Mouse (Mus musculus) thymus, postnatal 14 days (tissue): ENCODE measurements around the gene Adamts17.
A peak's percentile ranks its signal among the peaks of the same experiment; 100 is the strongest.

Experiments
- DNase-seq: peaks from one replicate; pipeline ENCODE4 v3.0.0; 2021

The Adamts17 gene

GRCm38 (mm10) chr7:67110551-67111159 is 271.1 kb downstream of the Adamts17 start:
- no peak for DNase-seq

GRCm38 (mm10) chr7:67112495-67113216 is 273.1 kb downstream of the Adamts17 start:
- DNase-seq = peak; percentile 22

- no peak for DNase-seq
Observed at GRCm38 (mm10) chr7:67114056-67114455, 274.5 kb downstream of the Adamts17 start.

- no peak for DNase-seq
Observed at GRCm38 (mm10) chr7:67115056-67115455, 275.5 kb downstream of the Adamts17 start.

GRCm38 (mm10) chr7:67135140-67135539 is 295.6 kb downstream of the Adamts17 start:
- no peak for DNase-seq

- DNase-seq = no peak
Observed at GRCm38 (mm10) chr7:67142347-67143015, 302.9 kb downstream of the Adamts17 start.

GRCm38 (mm10) chr7:67145748-67146147 is 306.2 kb downstream of the Adamts17 start:
- DNase-seq = no peak

- DNase-seq = no peak
Observed at GRCm38 (mm10) chr7:67146151-67146550, 306.6 kb downstream of the Adamts17 start.

GRCm38 (mm10) chr7:67149707-67150106 is 310.2 kb downstream of the Adamts17 start:
- no peak for DNase-seq

GRCm38 (mm10) chr7:67152626-67153025 is 313.1 kb downstream of the Adamts17 start:
- no peak for DNase-seq

- DNase-seq = no peak
Observed at GRCm38 (mm10) chr7:67162135-67162534, 322.6 kb downstream of the Adamts17 start.

GRCm38 (mm10) chr7:67168288-67168687 is 328.8 kb downstream of the Adamts17 start:
- no peak for DNase-seq

GRCm38 (mm10) chr7:67168763-67169569 is 329.4 kb downstream of the Adamts17 start:
- peak; percentile 10 for DNase-seq

- no peak for DNase-seq
Observed at GRCm38 (mm10) chr7:67173522-67174195, 334.1 kb downstream of the Adamts17 start.

GRCm38 (mm10) chr7:67183786-67184185 is 344.3 kb downstream of the Adamts17 start:
- no peak for DNase-seq

GRCm38 (mm10) chr7:67199412-67199811 is 359.9 kb downstream of the Adamts17 start:
- peak; percentile 75 for DNase-seq
